Mouse (Mus musculus): ENCODE data around the gene Prkd2.
A peak's percentile ranks its signal among the peaks of the same experiment; 100 is the strongest.

Gene Prkd2

DNA sequence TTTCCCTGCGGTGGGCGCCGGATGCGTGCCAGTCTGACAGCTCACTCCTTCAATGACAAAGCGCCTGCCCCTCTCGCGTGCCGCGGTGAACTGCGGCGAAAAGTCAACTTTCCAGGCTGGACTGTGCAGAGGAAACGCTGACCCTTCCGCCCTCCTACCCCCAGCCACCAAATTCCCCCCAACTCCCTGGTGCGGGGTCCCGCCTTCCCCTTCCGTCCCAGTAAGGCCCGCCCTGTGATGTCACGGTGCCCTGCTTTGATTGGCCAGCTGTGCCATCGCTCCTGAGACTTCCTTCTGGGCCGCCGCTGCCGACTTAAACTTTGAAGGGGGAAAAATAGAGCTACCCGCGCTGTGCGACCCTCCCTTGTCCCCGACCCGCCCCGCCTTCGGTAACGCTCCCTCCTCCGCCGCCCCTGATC, at the start of gene Prkd2:
Prkd2 (plus strand) TSS at position 258 of the 419 bp plus-strand sequence.
- DNase-seq (ENCODE audit: low read depth, low spot score): peak; percentile 70

DNA sequence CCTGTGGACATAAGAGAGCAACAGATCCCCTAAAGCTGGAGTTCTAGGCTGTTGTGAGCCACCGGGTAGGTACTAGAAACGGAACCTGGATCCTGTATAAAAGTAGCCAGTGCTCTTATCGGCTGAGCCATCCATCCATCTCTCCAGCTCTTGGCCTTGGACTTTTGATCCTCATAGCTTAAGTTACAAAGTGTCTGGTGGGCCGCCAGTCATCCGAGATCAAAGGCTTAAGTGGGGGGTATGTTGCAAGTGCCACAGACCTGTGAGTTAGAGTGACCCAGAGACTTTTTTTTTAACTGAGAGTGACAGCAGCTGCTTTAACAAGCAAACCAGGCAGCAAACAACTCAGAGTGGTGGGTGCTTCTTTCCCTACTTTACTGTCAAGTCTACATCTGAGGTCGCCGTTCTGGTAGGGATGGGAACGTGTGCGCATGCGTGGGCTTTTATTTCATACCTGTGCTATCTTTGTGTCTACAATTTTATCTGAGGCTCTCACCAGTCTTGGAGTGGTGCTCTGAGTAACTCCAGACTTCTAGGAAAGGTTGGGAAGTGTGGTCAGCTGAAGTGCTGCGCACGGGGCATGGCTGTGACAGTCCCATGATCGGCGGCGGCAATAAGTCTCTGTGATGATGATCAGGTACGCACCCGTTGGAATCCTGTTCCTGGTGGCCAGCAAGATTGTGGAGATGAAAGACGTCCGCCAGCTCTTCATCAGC, 49.5 kb upstream of the Prkd2 start:
- no peak for DNase-seq (ENCODE audit: low read depth, low spot score)

DNA sequence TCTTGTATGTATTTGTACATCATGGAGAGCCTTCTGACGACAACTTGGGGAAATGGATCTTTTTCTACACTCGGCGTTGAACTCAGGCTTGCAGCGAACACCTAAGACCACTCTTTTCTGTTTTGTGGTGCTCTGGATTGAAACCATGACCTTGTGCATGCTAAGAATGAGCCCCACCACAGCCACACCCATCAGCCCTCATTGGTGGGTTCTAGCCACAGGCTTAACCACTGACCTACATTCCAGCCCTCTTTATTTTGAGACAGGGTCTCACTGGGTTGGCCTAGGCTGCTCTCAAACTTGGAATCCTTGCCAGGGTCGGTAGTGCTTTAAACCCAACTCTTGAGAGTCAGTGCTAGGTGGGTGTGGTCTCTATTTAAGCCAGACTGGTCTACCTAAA, 47.8 kb upstream of the Prkd2 start:
- DNase-seq (ENCODE audit: low read depth, low spot score): no peak

DNA sequence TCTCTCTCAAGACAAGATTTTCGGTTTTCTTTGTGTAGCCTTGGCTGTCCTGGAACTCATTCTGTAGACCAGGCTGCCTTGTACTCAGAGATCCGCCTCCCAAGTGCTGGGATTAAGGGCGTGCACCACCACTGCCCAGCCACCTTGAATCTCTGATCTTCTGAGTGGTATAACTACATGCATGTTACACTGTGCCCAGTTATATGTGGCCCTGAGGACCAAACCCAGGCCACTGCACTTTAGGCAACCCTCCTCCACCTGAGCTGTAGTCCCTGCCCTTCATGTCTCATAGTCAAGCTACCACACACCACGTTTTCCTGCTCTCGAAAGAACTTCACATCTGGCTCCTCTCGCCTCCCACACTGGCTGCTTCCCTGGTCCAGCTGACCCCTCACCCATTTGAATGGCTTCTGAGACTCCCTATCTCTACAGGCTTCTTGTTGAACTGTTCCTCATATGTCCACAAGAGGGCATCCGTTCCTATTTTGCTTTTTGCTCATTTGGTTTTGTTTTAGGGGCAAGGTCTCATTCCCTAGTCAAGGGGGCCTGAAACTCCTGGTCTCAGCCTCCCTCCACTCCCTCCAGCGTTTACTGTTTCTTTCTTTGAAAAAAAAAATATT, 38.2 kb upstream of the Prkd2 start:
- no peak for DNase-seq (ENCODE audit: low read depth, low spot score)

DNA sequence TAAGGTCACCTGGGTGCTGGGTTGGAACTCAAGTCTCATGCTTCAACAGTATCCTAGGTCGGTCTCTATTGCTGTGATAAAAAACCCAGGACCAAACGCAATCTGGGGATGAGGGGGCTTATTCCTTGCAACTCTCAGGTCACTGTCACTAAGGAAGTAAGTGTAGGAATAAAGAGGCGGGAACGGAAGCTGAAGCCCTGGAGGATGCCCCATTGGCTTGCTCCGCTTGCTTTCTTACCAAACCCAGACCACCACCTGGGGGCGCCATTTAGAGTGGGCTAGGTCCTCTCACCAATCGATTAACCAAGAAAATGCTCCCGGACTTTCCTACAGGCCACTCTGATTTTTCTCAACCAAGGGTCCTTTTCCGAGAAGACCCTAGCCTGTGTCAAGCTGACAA, 34.8 kb upstream of the Prkd2 start:
- no peak for DNase-seq (ENCODE audit: low read depth, low spot score)

DNA sequence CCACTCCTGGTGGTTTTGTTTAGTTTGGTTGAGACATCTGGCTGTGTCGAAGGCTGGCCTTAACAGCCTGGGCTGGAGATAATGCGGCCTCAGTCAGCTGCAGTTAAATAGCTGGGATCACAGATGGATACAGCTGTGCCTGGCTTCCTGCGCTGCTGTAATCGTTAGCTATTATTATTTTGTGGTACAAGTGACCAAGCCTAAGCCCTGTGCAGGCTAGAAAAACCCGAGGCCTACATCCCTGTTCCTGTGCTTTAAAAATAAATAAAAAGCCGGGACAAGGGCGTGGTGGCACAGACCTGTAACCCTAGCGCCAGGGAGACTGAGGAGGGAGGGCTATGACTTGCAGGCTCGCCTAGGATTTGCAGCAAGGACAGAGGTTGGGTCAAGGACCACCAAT, 34.1 kb upstream of the Prkd2 start:
- DNase-seq (ENCODE audit: low read depth, low spot score): no peak

DNA sequence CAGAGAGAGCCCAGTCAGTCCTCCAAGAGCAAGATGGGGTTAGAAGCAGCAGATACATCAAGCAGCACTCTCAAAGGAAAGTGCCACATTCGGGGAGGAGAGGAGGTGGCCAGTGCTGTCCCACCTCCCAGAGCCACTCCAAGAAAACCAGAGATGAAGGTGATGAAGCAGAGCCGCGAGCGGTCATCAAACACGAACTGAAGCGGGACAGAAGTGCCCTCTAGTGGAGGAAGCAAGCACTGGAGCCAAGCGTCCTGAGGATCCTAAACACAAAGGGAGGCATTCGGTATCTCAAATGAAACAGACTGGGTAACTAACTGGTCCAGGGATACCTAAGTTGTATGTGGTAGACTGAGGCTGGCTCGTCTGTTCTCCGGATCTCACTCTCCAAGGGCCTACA, 33.0 kb upstream of the Prkd2 start:
- DNase-seq (ENCODE audit: low read depth, low spot score): peak; percentile 50

DNA sequence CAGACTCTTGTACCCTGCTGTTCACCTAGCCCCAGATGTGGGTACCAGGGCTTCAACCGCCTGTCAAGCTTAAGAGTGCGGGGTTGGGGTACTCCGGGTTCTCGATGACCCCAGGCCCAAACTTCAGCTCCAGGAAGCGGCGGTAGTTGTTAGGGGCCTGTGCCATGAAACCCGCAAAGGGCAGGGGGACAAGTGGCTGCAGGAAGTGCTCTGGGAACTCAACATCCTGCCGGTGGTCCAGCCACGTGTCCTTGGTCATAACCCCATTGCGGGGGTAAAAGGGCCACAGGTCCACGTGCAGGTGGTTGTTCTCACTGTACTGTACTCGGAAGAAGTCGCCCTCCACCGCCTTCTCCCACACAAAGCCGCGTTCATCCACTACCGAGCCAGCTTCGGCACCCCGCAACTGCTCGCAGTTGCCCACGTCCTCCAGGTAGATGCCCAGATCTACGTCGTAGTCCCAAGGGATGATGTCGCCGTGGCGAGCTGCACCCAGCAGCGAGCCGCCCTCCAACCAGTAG, 32.2 kb upstream of the Prkd2 start:
- no peak for DNase-seq (ENCODE audit: low read depth, low spot score)

DNA sequence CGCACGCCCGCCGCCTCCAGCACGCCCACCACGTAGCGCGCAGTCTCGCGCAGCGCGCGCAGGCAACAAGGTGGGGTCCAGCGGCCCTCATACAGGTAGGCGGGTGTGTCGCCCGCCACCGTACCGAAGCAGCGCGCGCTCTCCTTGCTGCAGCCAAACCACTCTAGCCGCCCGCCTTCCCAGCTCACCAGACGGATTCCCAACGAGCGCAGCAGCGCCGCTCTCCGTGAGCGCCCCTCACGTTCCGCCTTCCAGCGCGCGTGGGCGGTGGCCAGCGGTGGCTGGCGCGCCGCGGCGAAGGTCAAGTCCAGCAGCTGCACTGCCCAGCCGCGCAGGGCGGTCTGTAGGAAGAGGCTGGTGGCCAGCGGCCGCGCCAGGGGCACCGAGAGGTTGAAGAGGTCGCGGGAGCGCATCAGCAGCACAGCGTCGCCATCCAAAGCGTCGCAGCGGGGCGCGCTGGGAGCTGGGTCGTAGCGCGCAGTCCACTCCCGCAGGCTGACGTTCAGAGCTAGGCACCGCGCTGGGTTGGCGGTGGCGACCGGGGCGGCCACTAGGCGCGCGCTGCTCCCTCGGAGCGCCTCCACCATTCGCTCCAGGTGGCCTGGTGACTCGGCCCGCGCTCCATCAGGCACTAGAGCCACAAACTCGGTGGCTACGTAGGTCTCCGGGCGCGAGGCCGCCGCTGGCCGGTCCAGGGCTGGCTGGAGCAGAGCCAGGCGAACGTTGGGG, 31.6 kb upstream of the Prkd2 start:
- DNase-seq (ENCODE audit: low read depth, low spot score): peak; percentile 33

DNA sequence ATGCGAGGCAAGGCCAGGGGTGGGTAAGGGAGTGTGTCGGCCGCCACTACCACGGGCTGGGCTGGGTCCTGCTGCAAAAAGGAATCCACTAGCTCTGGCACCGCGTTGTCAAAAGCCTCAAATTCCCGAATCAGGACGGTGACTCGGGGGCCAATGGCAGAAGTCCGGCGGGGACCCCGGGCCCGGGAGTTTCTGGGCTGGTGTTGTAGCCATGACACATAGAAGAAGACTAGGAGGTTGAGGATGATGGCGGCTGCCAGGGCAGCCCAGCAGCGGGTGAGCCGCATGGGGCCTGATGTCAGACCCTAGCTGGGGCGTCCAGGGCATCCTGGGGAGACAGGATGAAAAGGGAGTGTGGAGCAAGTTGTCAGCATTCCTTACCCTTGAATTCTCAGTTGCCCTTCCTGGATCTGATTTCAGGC, 31.0 kb upstream of the Prkd2 start:
- DNase-seq (ENCODE audit: low read depth, low spot score): no peak

DNA sequence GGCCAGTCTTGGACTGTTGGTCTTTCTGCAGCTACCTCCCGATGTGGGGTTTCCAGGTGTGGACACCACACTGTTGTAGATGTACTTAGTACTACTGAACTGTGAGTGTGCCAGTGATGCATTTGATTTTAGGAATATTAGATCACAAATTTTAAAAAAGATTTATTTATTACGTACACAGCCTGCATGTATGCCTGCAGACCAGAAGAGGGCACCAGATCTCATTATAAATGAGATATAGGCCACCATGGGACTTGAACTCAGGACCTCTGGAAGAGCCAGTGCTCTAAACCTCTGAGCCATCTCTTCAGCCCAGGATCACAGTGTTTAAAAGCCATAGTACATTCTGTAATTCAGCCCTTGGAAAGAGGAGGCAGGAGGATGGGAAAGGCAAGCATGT, 30.2 kb upstream of the Prkd2 start:
- DNase-seq (ENCODE audit: low read depth, low spot score): no peak

DNA sequence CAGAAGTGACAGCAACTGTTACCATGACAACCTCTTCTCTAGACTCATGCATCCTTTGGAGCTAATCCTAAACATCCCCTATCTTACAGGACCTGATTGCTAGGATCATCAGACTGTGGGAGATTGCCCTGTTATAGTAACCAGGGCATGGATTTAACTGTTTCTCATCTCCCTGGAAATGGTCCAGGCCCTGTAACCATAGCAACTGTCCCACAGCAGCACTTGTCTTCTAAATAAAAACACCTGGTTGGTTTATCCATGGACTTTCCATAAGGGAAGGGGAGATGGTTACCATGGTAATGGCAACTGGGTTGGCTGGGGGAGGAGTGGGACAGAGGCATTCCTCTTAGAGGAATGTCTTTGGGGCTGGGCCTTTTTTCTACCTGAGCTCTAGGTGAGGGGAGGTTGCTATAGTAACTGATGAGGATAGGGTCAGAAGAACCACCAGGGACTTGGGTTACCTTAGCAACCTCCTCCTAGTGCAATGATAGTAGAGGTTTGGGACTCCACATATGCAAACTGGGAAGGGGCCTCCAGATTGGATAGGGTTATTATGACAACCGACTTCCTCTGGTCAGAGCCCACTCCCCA, 27.3 kb upstream of the Prkd2 start, which contains the start of gene Strn4:
Strn4 (plus strand) TSS at position 539 of the 591 bp plus-strand sequence.
- peak; percentile 49 for DNase-seq (ENCODE audit: low read depth, low spot score)

DNA sequence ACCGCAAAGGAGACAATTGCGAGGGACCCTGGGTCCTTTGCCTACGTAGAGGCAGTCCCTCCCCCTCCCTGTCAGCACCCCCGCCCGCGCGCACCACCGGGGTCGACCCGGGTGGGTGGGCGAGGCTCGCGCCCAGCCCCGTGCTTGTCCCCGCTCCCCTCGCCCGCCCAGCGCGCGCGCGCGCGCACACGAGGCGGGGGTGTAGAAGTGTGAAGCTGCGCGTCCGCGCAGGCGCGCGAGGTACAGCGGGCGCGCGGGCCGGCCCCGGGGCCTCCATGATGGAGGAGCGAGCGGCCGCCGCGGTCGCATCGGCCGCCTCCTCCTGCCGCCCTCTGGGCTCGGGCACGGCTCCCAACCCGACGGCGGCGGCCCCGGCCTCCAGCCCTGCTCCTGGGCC, 26.6 kb upstream of the Prkd2 start:
- DNase-seq (ENCODE audit: low read depth, low spot score): peak; percentile 74

DNA sequence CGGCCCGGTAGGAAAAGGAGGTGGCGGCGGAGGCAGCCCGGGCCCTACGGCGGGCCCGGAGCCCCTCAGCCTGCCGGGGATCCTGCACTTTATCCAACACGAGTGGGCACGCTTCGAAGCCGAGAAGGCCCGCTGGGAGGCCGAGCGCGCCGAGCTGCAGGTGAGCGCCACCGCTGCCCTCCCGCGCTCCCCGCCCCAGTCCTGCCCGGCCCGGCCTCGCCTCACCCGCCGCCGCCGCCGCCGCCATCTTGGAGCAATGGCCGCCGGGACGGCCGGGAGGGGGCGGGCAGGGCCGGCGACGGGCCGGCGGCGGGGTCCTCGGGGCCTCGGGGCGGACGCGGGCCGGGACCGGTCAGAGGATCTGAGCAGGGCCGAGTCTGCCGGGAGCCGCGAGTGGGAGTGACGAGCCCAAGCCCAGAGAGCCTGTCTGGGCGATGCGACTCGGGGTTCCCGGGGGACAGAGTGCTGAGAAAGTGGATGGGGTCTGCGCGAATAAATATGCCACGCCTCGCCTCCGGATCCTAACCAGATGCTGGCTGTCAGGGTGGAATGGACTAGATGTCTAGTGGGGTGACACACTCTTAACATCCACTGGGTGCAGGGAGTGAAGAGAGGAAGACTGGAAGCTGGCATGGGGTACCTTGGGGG, 26.1 kb upstream of the Prkd2 start, which contains the start of gene Fkrp:
Fkrp (minus strand) TSS at position 258 of the 648 bp plus-strand sequence.
- DNase-seq (ENCODE audit: low read depth, low spot score): peak; percentile 33

DNA sequence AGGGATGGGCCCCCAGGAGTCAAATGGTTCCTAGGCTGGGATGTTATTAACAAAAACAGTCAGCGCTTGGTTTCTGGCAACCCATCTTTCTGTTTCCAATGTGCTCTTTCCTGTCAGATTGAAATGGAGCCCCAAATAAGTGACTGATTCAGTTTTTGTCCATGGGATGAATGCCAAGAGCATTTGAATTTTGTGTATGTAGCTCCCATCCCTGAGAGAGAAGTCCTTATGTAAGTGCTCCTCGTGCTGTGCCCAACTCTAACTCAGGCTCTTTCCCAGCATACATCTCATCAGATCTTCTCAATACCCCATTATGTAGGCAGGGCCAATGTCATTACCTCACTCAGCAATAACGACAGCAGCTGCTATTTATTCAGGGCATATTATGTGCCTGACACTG, 25.0 kb upstream of the Prkd2 start:
- DNase-seq (ENCODE audit: low read depth, low spot score): no peak

DNA sequence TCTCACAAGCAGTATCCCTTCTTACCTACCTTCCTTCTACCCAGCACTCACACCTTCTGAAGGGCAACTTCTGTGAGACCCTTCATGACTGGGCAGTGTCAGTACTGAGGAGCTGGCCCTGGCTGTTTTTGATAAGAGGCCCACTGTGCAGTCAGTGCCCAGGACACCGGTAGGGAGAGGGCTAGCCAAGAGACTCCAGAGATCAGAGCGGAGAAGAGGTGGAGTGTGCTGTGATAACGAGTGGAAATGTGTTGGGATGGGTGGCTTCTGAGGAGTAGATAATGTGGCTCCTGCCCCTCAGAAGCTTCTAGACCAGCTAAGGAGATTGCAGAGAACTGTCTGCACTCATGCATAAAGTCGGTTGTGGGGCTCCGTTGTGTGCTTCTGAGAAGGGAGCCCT, 22.9 kb upstream of the Prkd2 start:
- DNase-seq (ENCODE audit: low read depth, low spot score): no peak

DNA sequence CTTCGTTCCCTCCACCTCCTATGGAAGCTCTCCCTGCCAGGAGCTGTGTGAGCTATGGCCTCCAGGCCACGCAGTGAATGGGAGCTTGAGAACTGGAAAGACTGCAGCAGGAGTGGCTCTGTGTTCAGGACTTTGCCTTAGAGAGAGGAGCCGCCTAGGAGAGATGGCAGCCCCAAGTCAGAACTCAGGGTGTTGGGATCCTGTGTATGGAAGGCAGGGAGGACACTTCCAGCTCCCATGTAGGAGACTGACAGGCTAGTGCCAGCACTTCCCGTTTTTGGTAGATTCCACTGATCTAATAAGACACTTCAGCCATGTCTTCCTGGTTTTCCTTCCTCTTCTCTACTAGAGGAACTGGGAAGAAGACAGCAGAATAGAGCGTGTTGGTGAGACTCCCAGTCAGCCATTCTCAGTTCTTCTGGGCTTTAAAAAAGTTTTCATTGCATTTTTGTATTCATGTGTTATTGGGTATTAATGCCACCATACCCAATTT, 22.4 kb upstream of the Prkd2 start:
- DNase-seq (ENCODE audit: low read depth, low spot score): no peak

DNA sequence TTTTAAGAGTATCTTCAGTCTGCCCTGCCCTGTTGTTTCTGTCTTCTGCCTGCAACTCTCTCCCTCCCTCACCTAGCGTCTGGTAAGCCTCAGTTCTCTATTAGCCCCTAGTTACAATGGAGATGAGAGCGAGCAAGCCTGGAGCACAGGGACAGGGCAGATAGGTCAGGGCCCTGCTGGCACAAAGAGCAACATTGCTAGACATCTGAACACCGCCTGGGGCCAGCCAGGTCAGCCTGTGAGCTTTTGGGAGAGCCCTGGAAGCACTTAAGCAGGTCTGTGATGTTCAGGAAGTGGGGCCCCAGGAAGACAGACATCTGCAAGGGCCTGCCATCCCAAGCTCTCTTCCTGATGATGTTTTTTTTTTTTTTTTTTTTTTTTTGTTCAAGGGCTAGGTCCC, 21.6 kb upstream of the Prkd2 start:
- DNase-seq (ENCODE audit: low read depth, low spot score): no peak

DNA sequence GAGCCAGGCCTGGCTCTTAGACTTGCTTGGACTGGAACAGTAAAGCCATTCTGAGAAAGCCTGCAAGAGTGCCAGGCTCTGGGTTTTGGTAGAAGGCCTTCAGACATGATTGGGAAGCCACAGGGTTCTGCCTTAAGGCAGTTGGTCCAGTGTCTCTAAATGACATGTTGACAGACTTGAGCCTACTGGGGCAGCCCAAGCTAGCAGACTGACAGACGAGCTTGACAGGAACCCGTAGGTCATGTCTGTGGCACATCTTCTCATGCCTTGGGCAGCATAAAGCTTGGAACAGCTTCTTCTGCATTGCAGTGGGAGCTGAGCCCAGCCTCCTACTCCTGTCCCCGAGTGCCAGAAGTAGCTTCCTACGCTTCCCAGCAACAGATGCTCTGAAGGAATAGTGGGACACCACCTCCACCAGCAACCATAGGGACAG, 21.0 kb upstream of the Prkd2 start:
- DNase-seq (ENCODE audit: low read depth, low spot score): no peak

DNA sequence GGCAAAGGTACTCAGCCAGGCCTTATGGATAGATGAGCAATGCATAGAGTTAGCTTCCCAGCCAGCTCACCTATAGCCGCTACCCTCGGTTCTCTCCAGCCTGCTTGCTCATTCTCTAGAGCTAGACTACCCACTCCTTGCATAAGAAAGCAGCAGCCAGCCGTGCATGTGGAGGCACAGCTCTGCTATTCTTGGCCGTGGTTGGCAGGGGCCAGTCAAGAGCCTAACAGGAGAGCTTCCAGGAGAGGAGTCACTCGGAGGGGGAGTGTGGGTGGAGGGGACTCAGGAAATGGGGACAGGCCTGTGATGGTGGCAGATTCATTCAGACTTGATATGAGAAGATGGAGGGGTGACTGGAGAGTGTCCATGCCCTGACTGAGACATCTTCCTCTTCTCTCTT, 19.0 kb upstream of the Prkd2 start:
- DNase-seq (ENCODE audit: low read depth, low spot score): no peak

DNA sequence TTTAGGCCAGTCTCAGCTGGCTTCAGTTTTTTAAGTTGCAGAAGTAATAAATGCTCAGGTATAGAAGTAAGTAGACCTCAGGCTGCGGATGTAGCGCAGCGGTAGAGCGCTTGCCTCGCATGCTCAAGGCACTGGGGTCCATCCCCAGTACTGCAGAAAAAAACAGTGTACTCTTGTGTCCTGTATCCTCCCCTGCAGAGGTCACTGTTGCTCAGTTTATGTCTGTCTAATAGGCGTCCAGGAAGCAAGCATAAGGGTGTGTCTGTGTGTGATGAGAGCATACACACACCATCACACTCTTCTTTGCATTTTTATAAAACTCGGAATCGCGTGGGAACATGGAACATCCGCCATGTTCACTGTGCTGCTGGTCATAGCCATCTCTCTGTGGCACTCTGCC, 16.9 kb upstream of the Prkd2 start:
- DNase-seq (ENCODE audit: low read depth, low spot score): no peak
